13 mouse cellular contexts compared by ENCODE assay signal in genomic region chr9:67001506-67001905, GRCm38 (mm10). TPM values are rescaled to one million over a fixed set of nuclear protein-coding genes. Genes with fewer than 3 reads are reported as not detected.
DNase-seq lines count a peak whose midpoint lies in the region; ATAC-seq and TF ChIP-seq lines count a peak whose summit lies in the region.
"Had no signal": no experiment of that assay in that cellular context is flagged by ENCODE, and none has a peak within 500 bp of the region (broad histone marks: within the 10 kb centered on the region; RNA-seq: fewer than 3 reads in every experiment).

No protein-coding gene starts in this region.

- intact Hi-C loops in heart, postnatal 36 days (cut with DNase I), result loop anchor here (1.0 to 5.0 kb wide), 3 partner anchors 43 to 213 kb away; no protein-coding TSS in a partner anchor

- H3K4me1 ChIP-seq in heart, embryonic 10.5 days, result peaks cover 22% of the 10 kb centered on the region
- H3K4me1 ChIP-seq in kidney, embryonic 15.5 days, result peaks cover 10% of the 10 kb centered on the region
- H3K4me1 ChIP-seq in kidney, adult 2 months (ENCODE audit: control insufficient read depth, insufficient read depth, low read length), result peaks cover 3% of the 10 kb centered on the region; the same call in 1 of the 2 replicates
- peaks cover 3% of the 10 kb centered on the region; the same call in 1 of the 2 replicates for H3K4me1 ChIP-seq in liver, postnatal 0 days (ENCODE audit: insufficient read depth)
- H3K4me1 ChIP-seq: limb, embryonic 10.5 days; midbrain, embryonic 12.5 days had no signal

- no peak for TF ChIP-seq EP300 in liver, postnatal 0 days (IDR thresholded peaks at IDR 0.05; ENCODE audit: low read depth)

- DNase-seq in heart, embryonic 10.5 days (ENCODE audit: low spot score), result no peak
- no peak for DNase-seq in heart, postnatal 36 days
- no peak for DNase-seq in kidney, adult 2 months
- DNase-seq in ZHBTc4 (ENCODE audit: low read depth, low spot score), result peak; percentile 53
- DNase-seq in liver, postnatal 0 days, result no peak
- no peak for DNase-seq in thymus, postnatal 36 days
- no peak for DNase-seq in left cerebral cortex, adult 9 months (ENCODE audit: low spot score in 2 of 2)

- H3K4me2 ChIP-seq in kidney, embryonic 15.5 days, result no peak overlapping the region
- H3K4me2 ChIP-seq in liver, postnatal 0 days (ENCODE audit: low read depth, low read length), result no peak overlapping the region
- H3K4me2 ChIP-seq: midbrain, embryonic 12.5 days; neural tube, embryonic 15.5 days had no signal

- H3K9me3 ChIP-seq in heart, embryonic 10.5 days, result no peaks in the 10 kb centered on the region
- no peaks in the 10 kb centered on the region for H3K9me3 ChIP-seq in kidney, embryonic 15.5 days (replicated peaks)
- no peaks in the 10 kb centered on the region for H3K9me3 ChIP-seq in liver, postnatal 0 days (ENCODE audit: low read length)
- H3K9me3 ChIP-seq: forebrain, embryonic 10.5 days; limb, embryonic 10.5 days; midbrain, embryonic 12.5 days; neural tube, embryonic 15.5 days had no signal

- no peaks in the 10 kb centered on the region for H3K27me3 ChIP-seq in heart, embryonic 10.5 days (ENCODE audit: insufficient read depth, poor library complexity, severe bottlenecking)
- H3K27me3 ChIP-seq in kidney, embryonic 15.5 days, result no peaks in the 10 kb centered on the region
- no peaks in the 10 kb centered on the region for H3K27me3 ChIP-seq in kidney, adult 2 months (replicated peaks; ENCODE audit: control insufficient read depth, insufficient read depth, low read length)
- H3K27me3 ChIP-seq in liver, postnatal 0 days (ENCODE audit: insufficient read depth, low read length), result no peaks in the 10 kb centered on the region
- H3K27me3 ChIP-seq: midbrain, embryonic 12.5 days; neural tube, embryonic 15.5 days; Patski had no signal

- H3K4me3 ChIP-seq in heart, embryonic 10.5 days, result no peak overlapping the region
- H3K4me3 ChIP-seq in kidney, embryonic 15.5 days (replicated peaks), result no peak overlapping the region
- no peak overlapping the region for H3K4me3 ChIP-seq in kidney, adult 2 months (ENCODE audit: insufficient read depth, low read depth, low read length)
- no peak overlapping the region for H3K4me3 ChIP-seq in liver, postnatal 0 days (ENCODE audit: low read depth, low read length)
- H3K4me3 ChIP-seq: forebrain, embryonic 10.5 days; limb, embryonic 10.5 days; midbrain, embryonic 12.5 days; neural tube, embryonic 15.5 days had no signal

- 77% methylated on average over 4 of the region's 4 CpGs for WGBS in heart, embryonic 10.5 days
- 68% methylated on average over 4 of the region's 4 CpGs for WGBS in kidney, embryonic 15.5 days
- WGBS in kidney, adult 2 months, result 73% methylated on average over 4 of the region's 4 CpGs
- 69% methylated on average over 4 of the region's 4 CpGs for WGBS in liver, postnatal 0 days (ENCODE audit: insufficient replicate concordance)

- no peak for TF ChIP-seq CTCF in kidney, adult 2 months (conservative IDR thresholded peaks at IDR 0.05; ENCODE audit: insufficient read depth, insufficient read length, low read depth, low read length)
- no peak for TF ChIP-seq CTCF in liver, postnatal 0 days (IDR thresholded peaks at IDR 0.05; ENCODE audit: low read depth)

- no peak for ATAC-seq in kidney, embryonic 15.5 days (replicated peaks; ENCODE audit: low FRiP score)
- 0 out of 2 replicates have a peak, but pooled peaks have one; percentile 2 for ATAC-seq in liver, postnatal 0 days
- ATAC-seq: Patski had no signal

- H3K27ac ChIP-seq in heart, embryonic 10.5 days, result peak overlapping the region; percentile 63
- 0 out of 2 replicates have a peak overlapping the region, but pooled peaks have one; percentile 22 for H3K27ac ChIP-seq in kidney, embryonic 15.5 days
- H3K27ac ChIP-seq in kidney, adult 2 months (ENCODE audit: insufficient read depth, low read depth, low read length), result no peak overlapping the region
- H3K27ac ChIP-seq in liver, postnatal 0 days (ENCODE audit: low read depth), result no peak overlapping the region
- H3K27ac ChIP-seq: forebrain, embryonic 10.5 days; limb, embryonic 10.5 days; midbrain, embryonic 12.5 days; neural tube, embryonic 15.5 days had no signal

- H3K9ac ChIP-seq in kidney, embryonic 15.5 days, result no peak overlapping the region
- H3K9ac ChIP-seq in liver, postnatal 0 days (replicated peaks), result no peak overlapping the region
- H3K9ac ChIP-seq: midbrain, embryonic 12.5 days; neural tube, embryonic 15.5 days had no signal

- TF ChIP-seq POLR2A in kidney, adult 2 months (IDR thresholded peaks at IDR 0.05; ENCODE audit: low read depth, low read length), result no peak

- H3K36me3 ChIP-seq in heart, embryonic 10.5 days, result no peaks in the 10 kb centered on the region
- H3K36me3 ChIP-seq in kidney, embryonic 15.5 days, result no peaks in the 10 kb centered on the region
- H3K36me3 ChIP-seq in kidney, adult 2 months (ENCODE audit: control insufficient read depth, insufficient read depth, low read length), result no peaks in the 10 kb centered on the region
- H3K36me3 ChIP-seq in liver, postnatal 0 days (replicated peaks; ENCODE audit: insufficient read depth, low read length), result no peaks in the 10 kb centered on the region
- H3K36me3 ChIP-seq: forebrain, embryonic 10.5 days; limb, embryonic 10.5 days; midbrain, embryonic 12.5 days; neural tube, embryonic 15.5 days had no signal

RNA-seq across cellular contexts. Expression of gene Lactb, which starts 26.2 kb away (rescaled TPM):
- 10.1 and 11.4 TPM in 2 replicates for polyA plus RNA-seq in heart, embryonic 10.5 days (2016; fragmentation: Nextera tagmentation; extraction: Ambion mirVana)
- total RNA-seq in heart, postnatal 36 days (2021), result 10 to 100 TPM; 21.5 to 23.9 TPM
- 14.4 and 17.4 TPM in 2 replicates for polyA plus RNA-seq in kidney, embryonic 15.5 days (2015; fragmentation: Nextera tagmentation; extraction: Ambion mirVana)
- polyA plus RNA-seq in kidney, adult 2 months (2012; rRNA removed), result 24.3 and 29.9 TPM in 2 replicates
- 13.3 and 15.2 TPM in 2 replicates for polyA plus RNA-seq in liver, postnatal 0 days (2015; fragmentation: Nextera tagmentation; extraction: Ambion mirVana)

RNA-seq across cellular contexts. Expression of gene Tpm1, which starts 47.7 kb away (rescaled TPM):
- 2,990 and 4,096 TPM in 2 replicates for polyA plus RNA-seq in heart, embryonic 10.5 days (2016; fragmentation: Nextera tagmentation; extraction: Ambion mirVana)
- over 10,000 TPM; 11,452 to 11,878 TPM for total RNA-seq in heart, postnatal 36 days (2021)
- polyA plus RNA-seq in kidney, embryonic 15.5 days (2015; fragmentation: Nextera tagmentation; extraction: Ambion mirVana), result 533 and 589 TPM in 2 replicates
- polyA plus RNA-seq in kidney, adult 2 months (2012; rRNA removed), result 57.9 and 110 TPM in 2 replicates
- 85.7 and 147 TPM in 2 replicates for polyA plus RNA-seq in liver, postnatal 0 days (2015; fragmentation: Nextera tagmentation; extraction: Ambion mirVana)

RNA-seq across cellular contexts. Expression of gene Rps27l, which starts 55.6 kb away (rescaled TPM):
- polyA plus RNA-seq in heart, embryonic 10.5 days (2016; fragmentation: Nextera tagmentation; extraction: Ambion mirVana), result 626 and 705 TPM in 2 replicates
- total RNA-seq in heart, postnatal 36 days (2021), result 100 to 1,000 TPM; 175 to 183 TPM
- polyA plus RNA-seq in kidney, embryonic 15.5 days (2015; fragmentation: Nextera tagmentation; extraction: Ambion mirVana), result 708 and 821 TPM in 2 replicates
- polyA plus RNA-seq in kidney, adult 2 months (2012; rRNA removed), result 92.4 and 128 TPM in 2 replicates
- polyA plus RNA-seq in liver, postnatal 0 days (2015; fragmentation: Nextera tagmentation; extraction: Ambion mirVana), result 587 and 618 TPM in 2 replicates

Comparison
In these comparisons a context has a peak if more than half of its experiments do, and no peak if none do; other contexts are left out.
1. H3K27ac ChIP-seq: peak in heart, embryonic 10.5 days (single experiment) and kidney, embryonic 15.5 days (single experiment); none in kidney, adult 2 months (single experiment) and liver, postnatal 0 days (single experiment).